15 mouse cellular contexts compared by ENCODE assay signal in the genomic region with DNA sequence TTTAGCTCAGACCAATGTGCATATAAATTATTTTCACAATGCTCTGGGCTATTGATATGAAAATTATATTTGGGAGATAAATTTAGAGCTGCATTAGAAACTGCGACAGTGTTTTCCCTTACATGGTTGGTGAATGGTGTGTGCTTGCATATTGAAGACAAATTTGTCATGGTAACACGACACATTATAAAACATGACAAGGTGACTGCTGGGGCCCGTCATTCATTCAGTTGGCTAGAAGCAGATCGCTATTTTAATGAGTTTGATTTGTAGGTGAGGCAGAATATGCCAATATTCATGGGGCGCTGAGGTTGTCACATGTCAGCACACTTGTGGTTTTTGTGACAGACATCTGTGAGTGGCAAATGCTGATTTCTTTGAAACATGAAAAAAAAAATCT.
"Had no signal": no experiment of that assay in that cellular context is flagged by ENCODE, and none has a peak within 500 bp of the region (broad histone marks: within the 10 kb centered on the region; RNA-seq: fewer than 3 reads in every experiment).

No protein-coding gene starts in this region.

- H3K4me2 ChIP-seq: neural tube, embryonic 13.5 days; stomach, embryonic 15.5 days had no signal

- ATAC-seq: intestine, postnatal 0 days; lung, postnatal 0 days had no signal

- H3K9ac ChIP-seq: limb, embryonic 13.5 days; liver, embryonic 14.5 days; neural tube, embryonic 13.5 days; stomach, embryonic 15.5 days had no signal

- H3K9me3 ChIP-seq: limb, embryonic 13.5 days; neural tube, embryonic 13.5 days; stomach, embryonic 15.5 days had no signal

- H3K27ac ChIP-seq: limb, embryonic 13.5 days; liver, embryonic 14.5 days; stomach, embryonic 15.5 days had no signal

- H3K4me1 ChIP-seq: limb, embryonic 13.5 days; stomach, embryonic 15.5 days had no signal

- H3K27me3 ChIP-seq: limb, embryonic 13.5 days; neural tube, embryonic 13.5 days; stomach, embryonic 15.5 days had no signal

- H3K36me3 ChIP-seq: limb, embryonic 13.5 days; neural tube, embryonic 13.5 days; stomach, embryonic 15.5 days had no signal

- H3K4me3 ChIP-seq: limb, embryonic 13.5 days; neural tube, embryonic 13.5 days; stomach, embryonic 15.5 days had no signal

- DNase-seq: kidney, adult 8-10 months; kidney, postnatal 25 days; layer of hippocampus, postnatal 36 days; lung, adult 18-20 months; lung, postnatal 36 days; retina, postnatal 1 day; right cerebral cortex, postnatal 14 days; thymus, adult 2 months; thymus, postnatal 25 days had no signal
